Mouse (Mus musculus) kidney, adult 11 months (tissue): Measurements from ENCODE around the gene Celf5.

Experiments used
- DNase-seq: peaks from one replicate; pipeline ENCODE4 v3.0.0; 2022

Gene Celf5

GRCm38 (mm10) chr10:81482533-81482889 is at the start of gene Celf5:
TSS of gene Celf5 (minus strand) at chr10:81482709.
- no peak for DNase-seq

- DNase-seq = peak; percentile 71
These were observed 44.3 kb upstream of the Celf5 start for GRCm38 (mm10) chr10:81526779-81527178.

DNA sequence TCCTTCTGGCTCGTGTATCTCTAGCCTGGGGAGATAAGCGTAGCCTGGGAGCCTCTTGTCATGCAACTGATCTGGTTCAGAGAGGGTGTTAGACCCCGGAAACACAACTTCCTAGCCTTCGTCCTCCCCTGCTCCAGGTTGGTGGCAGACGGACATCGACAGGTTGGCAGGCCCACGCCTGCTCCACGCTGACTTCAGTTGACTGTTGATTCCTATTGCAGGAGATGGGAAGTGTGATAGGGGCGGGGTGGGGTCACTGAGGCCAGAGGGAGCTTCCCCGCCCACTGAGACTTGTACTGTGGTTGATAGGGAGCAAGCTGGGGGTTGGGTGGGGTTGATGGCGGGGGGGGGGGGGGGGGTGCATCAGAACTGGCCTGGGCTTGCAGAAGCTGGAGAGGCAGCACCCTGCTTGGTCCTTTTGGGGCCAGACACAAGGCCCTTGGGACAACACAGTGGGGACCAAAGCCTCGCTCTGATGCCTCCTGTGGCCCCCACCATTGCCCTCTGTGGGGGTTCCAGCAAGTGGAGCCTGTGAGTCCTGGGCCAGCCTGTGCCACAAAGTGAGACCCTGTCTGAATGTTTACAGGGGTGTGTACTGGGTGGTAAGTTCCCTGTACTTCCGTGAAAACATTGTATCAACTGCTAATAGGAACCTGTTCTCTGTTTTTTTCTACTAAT is 42.6 kb upstream of the Celf5 start:
- DNase-seq = no peak

DNA sequence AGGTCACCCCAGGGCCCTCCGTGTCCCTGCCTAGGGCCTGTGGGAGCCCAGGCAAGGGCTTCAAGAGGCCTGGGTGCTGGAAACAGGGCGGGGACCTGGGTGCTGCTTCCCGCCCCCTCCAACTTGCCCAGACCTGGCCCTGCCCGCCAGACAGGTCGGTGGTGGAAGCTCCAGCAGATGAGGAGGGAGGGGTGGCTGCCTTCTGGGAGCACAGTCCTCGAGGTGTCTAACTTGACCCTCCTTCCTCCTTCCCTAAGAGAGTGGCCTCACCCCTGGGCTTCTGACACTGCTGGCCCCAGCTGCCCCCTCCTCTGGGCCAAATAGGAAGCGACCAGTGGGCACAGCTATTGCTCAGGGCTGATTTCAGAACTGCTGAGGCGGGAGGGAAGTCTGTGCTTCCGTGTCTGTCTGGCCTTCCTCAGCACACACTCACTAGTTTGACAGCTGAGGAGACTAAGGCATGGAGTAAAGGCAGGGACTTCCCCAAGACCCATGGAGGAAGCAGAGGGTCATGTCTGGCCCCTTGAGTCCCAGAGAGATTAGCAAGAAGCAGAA is 41.6 kb upstream of the Celf5 start, which contains the start of gene Gna15:
TSS of gene Gna15 (minus strand) at position 175 of the 555 bp plus-strand sequence.
- DNase-seq = no peak

GRCm38 (mm10) chr10:81523570-81523969 is 41.1 kb upstream of the Celf5 start:
- DNase-seq = no peak

DNA sequence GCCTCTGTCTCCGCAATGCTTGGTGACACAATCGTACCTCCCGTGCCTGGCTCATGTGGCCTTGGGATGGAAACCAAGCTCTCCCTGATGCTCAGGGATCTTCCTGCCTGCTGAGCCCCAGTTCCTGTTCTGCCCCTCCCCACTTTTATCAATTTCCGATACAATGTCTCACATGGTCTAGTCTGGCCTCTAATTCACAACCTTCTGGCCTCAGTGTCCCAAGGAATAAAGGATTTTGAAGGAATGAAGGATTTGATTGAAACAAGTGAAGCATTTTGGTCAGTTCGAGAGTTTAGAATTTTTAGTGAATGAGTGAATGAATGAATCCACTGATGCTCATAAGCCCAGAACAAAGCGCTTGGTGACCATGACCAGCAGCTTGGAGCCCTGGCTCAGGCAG is 40.6 kb upstream of the Celf5 start:
- no peak for DNase-seq

DNA sequence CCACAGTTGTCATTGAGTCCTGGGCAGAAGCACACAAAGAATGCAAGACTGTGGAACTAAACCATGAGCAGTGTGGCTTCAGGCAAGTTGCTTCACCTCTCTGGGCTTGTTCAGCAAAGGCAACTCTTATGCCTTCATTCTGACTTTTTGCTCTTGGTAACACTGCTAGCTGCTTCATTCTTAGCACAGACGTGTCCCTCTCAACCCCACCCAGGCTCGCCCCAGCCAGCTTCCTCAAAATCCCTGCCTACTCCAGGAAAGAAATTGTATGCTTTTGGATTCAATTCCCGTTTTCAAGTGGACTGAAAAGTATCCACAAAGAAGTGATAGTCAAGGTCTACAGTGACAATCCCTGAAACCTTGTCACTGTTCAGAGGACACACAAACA is 37.5 kb upstream of the Celf5 start:
- no peak for DNase-seq

- no peak for DNase-seq
These were observed 36.9 kb upstream of the Celf5 start for GRCm38 (mm10) chr10:81519227-81519977.

DNA sequence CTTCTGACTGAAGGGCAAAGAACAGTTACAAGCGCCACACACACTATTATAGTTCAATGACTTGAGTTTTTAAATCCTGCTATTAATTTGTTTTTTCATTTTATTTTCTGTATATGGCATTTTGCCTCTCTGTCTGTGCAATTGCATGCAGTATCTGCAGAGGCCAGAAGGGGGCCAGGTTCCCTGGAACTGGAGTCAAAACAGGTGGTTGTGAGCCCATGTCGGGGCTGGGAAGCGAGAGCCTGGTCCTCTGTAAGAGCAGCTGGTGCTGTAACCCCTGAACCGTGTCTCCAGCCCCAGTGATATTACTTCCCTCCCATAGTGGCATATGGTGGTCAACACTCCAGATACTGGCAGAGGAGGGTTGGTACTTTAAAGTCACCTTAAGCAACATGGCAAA is 36.0 kb upstream of the Celf5 start:
- peak; percentile 43 for DNase-seq

DNA sequence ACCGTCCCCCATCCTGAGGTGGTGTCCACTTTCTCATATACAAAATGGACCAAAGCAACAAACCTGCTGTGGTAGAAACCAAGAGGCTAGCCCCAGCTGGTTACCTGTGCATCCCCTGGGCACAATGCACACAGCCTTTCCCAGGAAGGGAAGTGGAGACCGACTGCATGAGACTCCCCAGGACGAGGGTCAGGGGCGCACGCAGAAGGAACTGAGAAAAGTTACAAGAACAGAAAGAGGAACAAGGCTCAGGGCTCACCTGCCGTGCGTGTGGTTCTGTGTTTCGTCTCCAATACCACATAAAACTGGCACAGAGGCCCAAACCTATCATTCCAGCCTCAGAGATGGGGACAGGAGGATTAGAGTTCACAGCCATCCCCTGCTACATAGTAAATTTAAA is 34.7 kb upstream of the Celf5 start:
- no peak for DNase-seq

DNA sequence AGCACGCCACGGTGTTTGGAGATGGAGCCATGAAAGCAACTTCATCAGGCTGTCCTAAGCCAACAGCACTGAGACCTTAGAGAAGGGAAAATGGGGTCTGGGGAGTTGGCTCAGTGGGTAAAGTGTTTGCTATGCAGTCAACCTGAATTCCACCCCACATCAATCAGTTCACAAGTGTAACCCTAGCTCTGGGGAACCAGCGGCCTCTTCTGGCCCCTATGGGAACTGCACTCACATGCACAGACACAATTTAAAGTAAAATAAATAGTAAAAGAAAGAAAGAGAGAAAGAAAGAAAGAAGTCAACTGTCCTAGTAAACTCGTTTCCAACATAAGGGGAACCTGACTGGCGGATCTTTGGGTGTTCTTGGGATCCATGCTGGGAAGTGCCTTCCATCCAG is 31.3 kb upstream of the Celf5 start:
- DNase-seq = no peak

GRCm38 (mm10) chr10:81510246-81510810 is 27.8 kb upstream of the Celf5 start:
- DNase-seq = no peak

- DNase-seq = no peak
These were observed 25.4 kb upstream of the Celf5 start for GRCm38 (mm10) chr10:81507691-81508489.

- no peak for DNase-seq
These were observed 24.6 kb upstream of the Celf5 start for GRCm38 (mm10) chr10:81507095-81507494.

DNA sequence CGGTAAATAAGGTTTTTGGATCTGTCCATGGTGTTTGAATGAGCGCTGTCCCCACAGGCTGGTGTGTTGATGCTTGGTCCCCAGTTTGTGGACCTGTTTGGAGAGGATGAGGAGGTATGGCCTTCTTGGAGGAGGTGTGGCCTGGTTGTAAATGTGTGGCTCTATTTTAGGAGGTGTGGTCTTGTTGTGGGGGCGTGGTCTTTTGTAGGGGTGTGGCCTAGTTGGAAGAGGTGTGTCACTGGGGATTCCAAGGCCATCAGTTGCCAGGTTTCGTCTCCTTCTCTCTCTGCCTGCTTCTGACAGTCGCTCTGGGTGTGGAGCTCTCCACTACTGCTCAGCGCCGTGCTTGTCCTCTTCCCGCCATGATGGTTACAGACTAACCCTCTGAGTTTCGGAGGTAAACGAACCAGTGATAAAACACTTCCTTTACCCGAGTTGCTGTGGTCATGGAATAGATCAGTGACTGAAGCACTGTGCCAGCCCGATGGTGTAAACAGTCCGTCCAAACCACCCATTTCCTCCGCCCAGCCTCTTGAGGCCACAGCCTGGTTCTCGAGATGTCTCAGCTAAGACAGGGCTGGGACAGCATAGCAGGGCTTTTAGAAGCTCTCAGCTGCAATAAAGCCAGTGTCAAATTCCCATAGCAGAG is 22.6 kb upstream of the Celf5 start:
- no peak for DNase-seq

DNA sequence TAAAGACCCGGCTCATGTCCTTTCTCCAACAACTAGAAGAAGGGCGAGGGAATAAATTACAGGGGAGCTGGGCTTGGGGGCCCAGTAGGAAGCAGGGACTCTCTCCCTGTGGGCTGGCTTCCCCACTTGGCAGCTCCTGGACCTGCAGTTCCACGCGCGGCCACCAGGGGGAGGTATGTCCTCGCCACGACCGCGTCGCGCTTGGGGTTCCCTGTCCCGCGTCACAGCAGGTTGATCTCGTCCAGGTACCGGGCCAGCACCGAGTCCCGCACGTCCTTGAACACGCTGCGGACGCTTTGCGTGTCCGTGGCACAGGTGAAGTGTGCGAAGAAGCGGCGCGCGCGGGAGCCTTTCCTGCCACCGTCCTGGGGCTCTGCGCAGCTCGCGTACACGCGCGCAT is 20.1 kb upstream of the Celf5 start:
- peak; percentile 79 for DNase-seq

GRCm38 (mm10) chr10:81501863-81502262 is 19.4 kb upstream of the Celf5 start:
- DNase-seq = no peak

- no peak for DNase-seq
These were observed 17.5 kb upstream of the Celf5 start, which contains the start of gene S1pr4 for GRCm38 (mm10) chr10:81500032-81500431. TSS of gene S1pr4 (minus strand) at chr10:81500132.

- DNase-seq = peak; percentile 61
These were observed 16.9 kb upstream of the Celf5 start for GRCm38 (mm10) chr10:81499250-81499901.

DNA sequence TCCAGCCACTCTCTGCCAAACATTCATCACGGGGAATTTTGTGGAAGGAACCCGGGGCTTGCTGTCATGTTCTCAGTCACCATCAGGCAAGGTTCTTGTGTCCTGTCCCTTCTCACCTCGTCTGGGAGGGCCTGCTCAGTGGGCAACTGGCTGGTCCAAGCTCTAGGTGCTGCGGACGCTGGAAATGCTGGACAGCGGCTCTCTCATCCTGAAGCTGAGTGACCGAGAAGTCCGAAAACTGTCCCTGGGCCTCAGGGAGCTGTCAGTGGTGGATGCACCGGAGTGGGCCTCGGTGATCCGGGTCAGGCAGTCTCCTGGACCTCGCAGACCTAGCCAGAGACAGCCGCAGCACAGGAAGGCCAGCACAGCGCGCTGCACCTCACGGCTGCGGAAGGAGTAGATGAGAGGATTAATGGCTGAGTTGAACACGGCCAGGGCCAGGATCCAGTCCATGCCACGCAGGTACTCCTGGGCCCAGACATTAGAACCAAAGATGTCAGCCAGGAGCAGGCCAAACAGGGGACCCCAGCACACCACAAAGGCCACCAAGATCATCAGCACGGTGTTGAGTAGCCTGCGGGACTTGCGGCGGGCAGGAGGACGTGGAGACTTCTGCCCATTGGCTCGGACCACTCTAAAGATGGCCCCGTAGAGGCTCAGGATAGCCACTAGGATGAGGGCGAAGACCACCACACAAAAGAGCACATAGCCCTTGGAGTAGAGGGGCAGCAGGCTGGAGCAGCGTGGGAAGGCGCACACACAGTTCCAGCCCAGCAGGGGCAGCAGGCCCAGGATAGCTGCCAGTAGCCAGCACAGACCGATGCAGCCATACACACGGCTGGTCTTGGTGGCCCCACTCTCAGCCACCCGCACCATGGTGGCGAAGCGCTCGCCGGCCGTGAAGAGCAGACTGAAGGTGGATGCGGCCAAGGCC is 16.1 kb upstream of the Celf5 start:
- DNase-seq = no peak
